Comparison of ENCODE assay signal across 14 mouse cellular contexts in genomic region chr3:79496668-79497067, GRCm38 (mm10).
"Had no signal": no experiment of that assay in that cellular context is flagged by ENCODE, and none has a peak within 500 bp of the region (broad histone marks: within the 10 kb centered on the region; RNA-seq: fewer than 3 reads in every experiment).

No protein-coding gene starts in this region.

- H3K4me2 ChIP-seq: kidney, embryonic 15.5 days; limb, embryonic 12.5 days; midbrain, embryonic 12.5 days; neural tube, embryonic 15.5 days had no signal

- H3K4me3 ChIP-seq: kidney, embryonic 15.5 days; limb, embryonic 12.5 days; midbrain, embryonic 12.5 days; myocyte; neural tube, embryonic 15.5 days had no signal

- H3K27me3 ChIP-seq: kidney, embryonic 15.5 days; limb, embryonic 12.5 days; midbrain, embryonic 12.5 days; neural tube, embryonic 15.5 days had no signal

- DNase-seq: kidney, adult 2 months; kidney, postnatal 14 days; layer of hippocampus, adult 9-11 months; layer of hippocampus, postnatal 36 days; lung, adult 2 months; right cerebral cortex, adult 18-20 months; right cerebral cortex, postnatal 25 days; thymus, postnatal 36 days had no signal

- H3K9me3 ChIP-seq: kidney, embryonic 15.5 days; midbrain, embryonic 12.5 days; neural tube, embryonic 15.5 days had no signal

- H3K9ac ChIP-seq: kidney, embryonic 15.5 days; limb, embryonic 12.5 days; liver, embryonic 14.5 days; midbrain, embryonic 12.5 days; neural tube, embryonic 15.5 days had no signal

- H3K27ac ChIP-seq: kidney, embryonic 15.5 days; limb, embryonic 12.5 days; liver, embryonic 14.5 days; midbrain, embryonic 12.5 days; neural tube, embryonic 15.5 days had no signal

- H3K4me1 ChIP-seq: kidney, embryonic 15.5 days; limb, embryonic 12.5 days; neural tube, embryonic 15.5 days had no signal
